Mouse (Mus musculus) lung, postnatal 4 days (tissue): ENCODE data around the gene Lrrc10.

ENCODE experiments used
- DNase-seq, 2 experiments: peaks; one replicate each; pipeline ENCODE4 v3.0.0; 2021

The Lrrc10 gene

GRCm38 (mm10) chr10:117049253-117049652 is 4.1 kb downstream of the Lrrc10 start:
- no peak for DNase-seq

- no peak for DNase-seq
Measured at GRCm38 (mm10) chr10:117049961-117050597, 4.9 kb downstream of the Lrrc10 start.

- DNase-seq, result no peak
Measured at GRCm38 (mm10) chr10:117055668-117056067, 10.5 kb downstream of the Lrrc10 start.

DNA sequence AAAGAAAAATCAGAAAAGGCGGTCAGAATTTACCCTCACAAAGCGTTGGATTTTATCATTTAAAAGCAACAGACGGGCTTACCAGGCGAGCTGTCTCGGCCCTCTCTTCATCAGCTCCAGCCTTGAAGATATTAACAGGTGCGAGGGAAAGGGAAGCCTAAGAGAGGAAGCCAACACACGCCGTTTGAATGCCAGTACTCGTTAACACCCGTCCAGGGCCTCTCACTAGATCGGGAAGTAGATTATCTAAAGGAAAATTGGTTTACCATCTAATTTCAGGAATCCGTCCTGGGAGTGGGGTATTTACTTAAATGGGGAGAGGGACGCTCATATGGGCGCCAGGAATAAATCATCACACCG is 17.7 kb downstream of the Lrrc10 start:
- DNase-seq, result no peak

DNA sequence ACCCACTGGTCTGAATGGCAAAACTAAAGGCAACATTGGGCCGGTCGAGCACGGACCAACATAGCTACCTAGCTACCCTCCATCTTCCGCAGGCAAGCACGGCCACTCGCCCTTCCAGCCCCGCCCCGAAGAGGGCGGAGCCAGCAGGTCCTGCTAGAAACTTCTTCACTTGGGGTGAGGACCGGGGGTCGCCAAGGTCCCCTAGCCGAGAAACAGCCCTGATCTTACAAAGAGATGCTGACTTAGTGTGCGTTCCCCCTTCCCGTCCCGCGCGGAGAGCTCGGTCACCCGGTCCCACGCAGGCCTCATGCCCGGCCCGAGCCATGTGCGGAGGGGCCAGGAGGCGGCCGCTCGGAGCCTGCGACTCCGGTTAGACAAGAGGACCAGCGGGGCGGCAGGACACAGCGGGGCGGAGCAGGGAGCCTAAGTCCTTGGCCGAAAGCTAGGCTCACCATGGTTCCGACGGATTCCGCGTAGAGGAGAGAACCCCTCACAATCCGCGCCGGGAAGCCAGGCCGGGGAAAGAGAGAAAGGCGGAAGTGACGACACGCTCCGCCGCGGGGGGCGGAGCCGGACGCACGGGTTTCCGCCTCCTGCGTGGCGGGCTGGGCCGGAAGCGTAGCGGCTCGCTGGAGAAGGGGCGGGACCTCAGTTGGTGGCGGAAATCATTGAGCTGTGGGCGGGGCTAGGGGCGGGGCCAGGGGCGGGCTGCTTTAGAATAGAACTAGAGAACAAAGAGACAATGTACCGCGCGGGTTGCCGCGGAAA is 18.3 kb downstream of the Lrrc10 start, which contains the start of gene Cct2:
Gene Cct2, minus strand, starts transcription at position 561 of the 768 bp plus-strand sequence.
- DNase-seq, result peak; percentile 93 to 95

- DNase-seq, result no peak
Measured at GRCm38 (mm10) chr10:117064076-117064475, 18.9 kb downstream of the Lrrc10 start.

DNA sequence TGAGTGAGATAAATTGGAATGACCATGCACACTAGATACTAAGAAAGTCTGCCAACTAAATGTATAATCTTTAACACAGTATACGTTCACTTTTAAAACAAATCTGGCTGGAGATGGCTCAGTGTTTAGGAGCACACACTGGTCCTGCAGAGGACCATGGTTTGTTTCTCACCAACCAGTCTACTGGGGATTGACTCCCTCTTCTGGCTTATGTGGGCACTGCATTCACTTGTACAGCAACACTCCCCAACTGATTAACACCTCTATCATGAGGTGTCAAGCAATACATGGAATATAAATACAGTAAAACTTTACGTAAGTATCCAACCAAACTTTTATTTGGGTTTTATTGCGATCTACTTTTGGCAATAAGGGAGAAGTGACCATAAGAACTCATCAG is 24.0 kb downstream of the Lrrc10 start:
- no peak for DNase-seq

DNA sequence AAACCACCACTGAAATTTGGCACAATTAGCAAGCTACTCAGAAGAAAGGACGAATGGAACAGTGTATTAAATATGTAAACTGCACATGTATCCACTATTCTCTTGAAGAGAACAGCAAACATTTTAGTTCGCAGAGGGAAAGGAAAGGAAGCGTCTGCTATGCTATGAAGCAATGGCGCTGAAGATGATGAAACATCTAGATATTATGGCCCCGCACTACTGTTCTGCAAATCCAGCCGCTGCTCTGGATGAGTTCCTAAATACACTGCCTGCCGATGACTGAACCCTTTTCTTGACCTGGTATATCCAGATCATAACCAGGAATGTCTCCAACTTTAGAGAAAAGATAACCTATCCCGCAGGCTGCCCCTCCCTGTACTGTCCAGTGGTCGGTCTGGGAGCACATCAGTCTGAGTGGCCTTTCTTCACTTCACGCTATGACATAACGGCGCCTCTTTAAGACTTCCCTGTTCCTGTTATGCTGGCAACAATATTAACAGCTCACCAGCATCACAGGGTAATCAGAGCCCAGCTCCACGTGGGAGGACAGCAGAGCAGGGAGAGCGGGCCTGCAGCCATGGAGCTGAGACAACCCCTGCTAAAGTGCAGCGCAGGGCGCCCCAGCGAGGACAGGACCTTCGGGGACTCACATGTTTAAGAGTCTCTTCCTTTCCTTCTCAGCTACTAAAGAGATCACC is 27.2 kb downstream of the Lrrc10 start:
- no peak for DNase-seq

DNA sequence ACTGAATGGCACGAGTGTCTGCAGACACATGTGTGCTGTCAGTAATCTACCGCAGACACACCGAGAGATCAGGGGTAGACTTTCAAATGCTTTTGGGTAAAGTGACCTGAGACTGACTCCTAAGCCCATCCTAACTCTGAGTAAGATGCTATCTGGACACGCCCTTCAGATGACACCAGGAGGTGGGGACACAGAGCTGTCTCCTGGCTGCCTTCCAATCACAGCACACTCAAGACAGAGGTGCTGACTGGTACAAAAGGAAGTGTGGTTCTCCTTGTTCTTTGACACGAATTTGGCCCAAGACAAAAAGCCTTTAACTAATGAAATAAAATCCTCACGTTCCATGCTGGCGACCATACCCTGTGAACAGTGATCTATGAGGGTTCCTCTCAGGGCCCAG is 28.0 kb downstream of the Lrrc10 start:
- DNase-seq, result no peak

DNA sequence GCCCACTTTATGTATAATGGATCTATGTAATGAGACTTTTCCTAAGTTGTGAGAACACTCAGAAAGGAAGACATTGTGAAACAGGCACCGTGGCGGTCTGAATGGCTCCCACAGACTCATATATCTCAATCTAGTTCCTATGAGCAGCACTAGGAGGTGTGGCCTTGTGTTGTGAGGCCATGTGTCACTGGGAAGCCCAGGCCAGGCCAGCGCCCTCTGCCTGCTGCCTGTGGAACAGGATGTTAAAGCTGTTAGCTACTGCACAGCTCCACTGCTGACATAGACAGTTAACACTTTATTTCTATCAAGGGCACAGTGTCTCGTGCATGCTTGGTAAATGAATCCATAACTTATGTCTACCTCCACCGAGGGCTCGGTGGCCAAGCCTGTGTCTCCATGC is 33.1 kb downstream of the Lrrc10 start:
- peak; percentile 65 to 69 for DNase-seq

GRCm38 (mm10) chr10:117081326-117081725 is 36.2 kb downstream of the Lrrc10 start:
- DNase-seq, result no peak

DNA sequence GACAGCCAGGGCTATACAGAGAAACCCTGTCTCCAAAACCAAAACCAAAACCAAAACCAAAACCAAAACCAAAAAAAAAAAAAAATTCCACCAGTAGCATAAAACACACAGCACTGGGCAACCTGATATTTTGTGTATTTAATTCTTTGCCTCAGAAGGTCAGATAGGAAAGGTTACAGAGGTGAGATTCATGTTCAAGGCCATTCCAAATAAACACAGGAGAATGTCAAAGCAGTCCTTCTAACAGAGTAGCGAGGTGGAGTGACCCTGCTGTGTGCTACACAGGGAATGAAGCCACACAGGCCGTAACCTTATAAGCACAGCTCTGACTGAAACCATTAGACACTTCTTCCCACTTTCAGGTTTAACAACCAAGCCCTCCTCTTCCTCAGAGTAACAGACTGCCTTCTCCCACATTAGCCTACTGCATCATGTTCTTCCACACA is 36.8 kb downstream of the Lrrc10 start:
- DNase-seq, result no peak

DNA sequence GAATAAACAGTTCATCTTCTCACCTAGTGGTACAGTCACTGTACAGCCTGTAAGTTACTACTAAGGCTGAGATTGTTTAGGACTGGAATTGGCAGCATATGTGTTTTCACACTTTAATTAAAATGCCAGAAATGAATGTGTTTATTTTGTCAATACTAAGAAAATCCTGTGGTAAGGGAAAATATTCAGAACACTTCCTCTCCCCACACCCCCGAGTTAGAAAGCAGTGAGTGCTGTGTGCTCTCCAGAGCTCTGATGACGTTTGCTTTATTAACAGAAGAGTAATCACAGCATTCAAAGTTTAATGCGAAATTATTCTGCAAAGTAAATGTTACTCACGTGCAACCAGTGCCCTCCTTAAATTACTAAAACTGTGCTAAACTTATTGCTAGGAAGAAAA is 44.5 kb downstream of the Lrrc10 start:
- no peak for DNase-seq

DNA sequence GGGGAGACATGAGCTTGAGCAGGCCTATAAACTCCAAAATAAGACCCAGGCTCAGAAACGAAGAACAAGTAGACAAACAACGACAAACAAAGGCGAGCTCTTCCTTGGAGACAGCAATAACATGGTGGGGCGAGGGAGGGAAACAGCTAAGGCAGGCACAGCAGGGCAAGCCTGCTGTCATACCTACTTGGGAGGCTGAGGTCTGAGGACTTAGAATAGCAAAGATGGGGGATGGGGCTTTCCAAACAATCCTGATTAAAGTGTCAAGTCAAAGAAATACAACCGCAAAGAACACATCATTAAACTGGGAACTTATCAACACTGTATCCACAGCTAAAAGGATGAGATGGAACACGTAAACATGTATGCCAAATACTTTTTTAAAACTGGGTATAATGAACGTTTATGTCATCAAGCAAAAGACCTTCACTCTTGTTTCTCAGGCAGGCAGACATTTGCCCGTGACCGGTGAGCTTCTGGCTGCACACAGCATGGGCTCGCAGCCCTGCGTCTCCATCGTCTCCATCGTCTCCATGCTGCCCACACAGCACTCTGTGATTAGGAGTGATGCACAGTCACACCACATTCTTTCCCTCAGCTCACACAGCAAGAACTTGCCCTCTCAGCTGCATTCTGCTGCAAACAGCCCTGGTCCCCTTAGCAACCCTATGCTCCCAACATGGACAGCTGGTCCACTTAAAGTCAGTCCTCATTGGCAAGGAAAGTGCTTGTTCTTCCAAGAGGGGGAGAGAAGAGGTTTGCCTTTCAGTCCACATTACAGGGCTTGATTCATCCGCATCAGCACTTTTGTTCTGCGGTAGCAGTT is 49.6 kb downstream of the Lrrc10 start:
- DNase-seq, result peak; percentile 64 to 84

DNA sequence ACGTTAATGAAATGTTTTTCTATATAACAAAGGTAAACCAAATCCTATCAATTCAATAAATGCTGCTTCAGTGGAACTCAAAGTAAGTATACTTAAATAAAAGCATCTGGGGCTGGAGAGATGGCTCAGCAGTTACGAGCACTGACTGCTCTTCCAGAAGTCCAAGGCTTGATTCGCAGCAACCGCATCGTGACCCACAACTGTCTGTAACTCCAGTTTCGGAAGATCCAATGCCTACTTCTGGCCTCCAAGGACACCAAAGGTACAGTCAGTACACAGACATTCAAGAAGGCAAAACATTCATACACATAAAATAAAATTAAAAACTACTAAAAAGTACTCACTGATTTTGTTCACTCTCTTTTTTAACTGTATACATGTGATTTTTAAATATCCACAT is 51.0 kb downstream of the Lrrc10 start:
- DNase-seq, result no peak
